Mouse (Mus musculus): ENCODE measurements around the gene Rpl36-ps4.
A peak's percentile ranks its signal among the peaks of the same experiment; 100 is the strongest.
"Not testable (repeated sequence)": the region's sequence is repeated elsewhere in the genome, so short reads cannot be mapped to it uniquely, and the experiment has no call there.

Gene Rpl36-ps4

GRCm38 (mm10) chr17:87948965-87949584, 28.3 kb downstream of the Rpl36-ps4 start:
- peak; percentile 75 to 77 for DNase-seq

DNA sequence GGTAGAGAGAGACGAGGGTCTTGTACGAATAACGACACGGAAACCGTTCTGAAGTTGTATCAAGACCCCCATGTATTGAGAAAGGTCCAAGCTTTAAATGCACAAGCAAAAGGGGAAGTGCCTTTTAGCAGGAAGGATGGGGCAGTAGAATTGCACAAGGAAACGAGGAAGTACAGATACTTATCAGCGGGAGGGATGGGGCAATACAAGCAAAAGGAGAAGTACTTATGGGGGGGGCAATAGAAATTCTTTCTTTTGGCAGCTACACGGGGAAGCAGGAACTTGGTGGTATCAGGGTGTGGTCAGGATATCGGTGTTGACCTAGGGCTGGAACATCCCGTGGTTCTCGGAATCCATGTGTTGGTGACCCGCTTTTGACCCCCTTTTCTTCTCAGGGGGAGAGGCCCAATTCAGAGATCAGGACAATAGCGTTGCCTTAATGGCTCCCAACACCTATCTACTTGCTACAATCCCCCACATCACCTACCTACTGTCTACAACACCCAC, 33.9 kb downstream of the Rpl36-ps4 start:
- not testable (repeated sequence) for DNase-seq

GRCm38 (mm10) chr17:87957096-87957840, 36.5 kb downstream of the Rpl36-ps4 start:
- no peak for DNase-seq

DNA sequence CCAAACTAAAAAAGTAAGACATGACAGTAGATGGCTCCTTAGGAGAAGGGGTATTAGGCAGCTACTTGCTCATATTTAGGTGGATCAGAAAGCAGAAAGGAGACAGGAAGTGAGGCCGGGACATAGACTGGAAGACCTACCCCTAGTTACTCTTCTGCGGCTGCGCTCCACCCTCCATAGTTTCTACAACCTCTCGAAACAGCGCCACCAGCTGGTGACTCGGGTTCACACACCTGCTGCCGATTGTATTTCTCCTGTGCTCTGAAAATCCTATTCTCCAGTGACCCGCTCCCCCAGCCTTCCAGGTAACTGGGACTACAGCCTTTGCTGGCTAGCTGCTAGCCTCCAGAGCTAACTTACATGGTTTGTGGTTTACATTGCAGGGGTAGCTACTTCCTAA, 37.5 kb downstream of the Rpl36-ps4 start:
- DNase-seq, result peak; percentile 38 to 41

DNA sequence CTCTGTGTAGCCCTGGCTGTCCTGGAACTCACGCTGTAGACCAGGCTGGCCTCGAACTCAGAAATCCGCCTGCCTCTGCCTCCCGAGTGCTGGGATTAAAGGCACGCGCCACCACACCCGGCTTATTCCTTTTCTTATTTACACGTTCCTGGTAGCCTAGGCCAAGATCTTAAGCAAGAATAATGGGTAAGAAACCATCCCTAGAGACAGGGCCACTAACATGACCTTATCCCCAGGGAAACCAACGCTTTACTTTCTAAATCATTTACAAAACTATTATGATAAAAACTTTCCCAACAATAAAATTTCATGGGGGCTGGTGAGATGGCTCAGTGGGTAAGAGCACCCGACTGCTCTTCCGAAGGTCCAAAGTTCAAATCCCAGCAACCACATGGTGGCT, 38.6 kb downstream of the Rpl36-ps4 start:
- DNase-seq, result not testable (repeated sequence)

DNA sequence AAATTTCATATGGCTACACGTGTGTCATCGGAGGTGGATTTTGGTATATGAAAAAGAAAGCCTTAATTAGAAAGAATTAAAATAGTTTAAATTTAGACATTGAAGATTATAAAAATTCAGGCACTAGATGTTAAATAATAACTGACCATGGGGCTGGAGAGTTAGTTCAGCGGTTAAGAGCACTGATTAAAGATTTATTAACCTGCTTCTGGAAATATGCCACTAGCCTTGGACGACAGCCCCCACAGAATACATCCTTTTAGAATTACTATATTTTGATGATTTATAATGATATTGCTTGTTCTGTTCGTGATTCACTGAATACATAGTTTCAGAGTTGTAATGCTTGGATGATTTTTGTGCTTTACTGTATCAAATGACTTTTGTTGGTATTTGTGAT, 39.2 kb downstream of the Rpl36-ps4 start:
- not testable (repeated sequence) for DNase-seq

DNA sequence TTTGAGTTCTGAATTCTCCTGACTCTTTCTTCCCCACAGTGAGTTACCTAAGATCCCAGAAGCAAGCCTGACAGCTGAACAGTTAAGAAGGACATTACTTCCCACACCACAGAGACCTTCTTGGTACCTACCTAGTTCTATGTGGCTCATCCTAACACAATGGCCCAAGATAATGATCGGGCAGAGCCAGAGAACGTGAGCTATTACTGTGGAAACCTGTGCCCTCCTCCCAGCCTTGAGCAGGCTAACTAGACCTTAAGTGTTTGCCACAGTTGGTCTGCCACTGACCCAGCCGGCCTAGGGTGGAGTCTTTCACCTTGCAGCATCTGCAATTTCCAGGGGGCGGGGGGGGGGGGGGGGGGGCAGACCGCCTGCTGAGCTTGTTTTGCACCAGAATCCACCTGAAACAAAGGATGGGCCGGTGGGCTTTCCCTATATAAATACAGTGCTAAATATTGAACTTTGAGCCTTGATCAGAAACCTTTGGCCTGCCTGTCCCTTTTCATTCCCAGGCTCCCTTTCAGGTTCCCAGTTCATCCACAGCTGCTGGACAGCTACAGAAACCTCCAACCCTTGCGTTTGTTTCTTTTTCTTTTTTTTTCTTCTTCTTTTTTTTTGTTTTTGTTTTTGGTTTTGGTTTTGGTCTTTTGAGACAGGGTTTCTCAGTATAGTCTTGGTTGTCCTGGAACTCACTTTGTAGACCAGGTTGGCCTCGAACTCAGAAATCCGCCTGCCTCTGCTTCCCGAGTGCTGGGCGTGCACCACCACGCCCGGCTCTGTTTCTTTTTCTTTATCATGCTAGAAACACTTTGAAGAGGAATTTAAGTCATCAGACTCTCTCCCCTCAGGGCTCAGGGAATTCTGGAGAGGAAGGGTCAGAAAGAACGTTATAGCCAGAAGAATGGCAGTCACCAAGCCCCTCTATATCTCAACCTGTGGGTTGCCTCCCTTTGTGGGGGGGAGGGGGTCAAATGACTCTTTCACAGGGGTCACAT, 42.6 kb downstream of the Rpl36-ps4 start:
- no peak for DNase-seq

DNA sequence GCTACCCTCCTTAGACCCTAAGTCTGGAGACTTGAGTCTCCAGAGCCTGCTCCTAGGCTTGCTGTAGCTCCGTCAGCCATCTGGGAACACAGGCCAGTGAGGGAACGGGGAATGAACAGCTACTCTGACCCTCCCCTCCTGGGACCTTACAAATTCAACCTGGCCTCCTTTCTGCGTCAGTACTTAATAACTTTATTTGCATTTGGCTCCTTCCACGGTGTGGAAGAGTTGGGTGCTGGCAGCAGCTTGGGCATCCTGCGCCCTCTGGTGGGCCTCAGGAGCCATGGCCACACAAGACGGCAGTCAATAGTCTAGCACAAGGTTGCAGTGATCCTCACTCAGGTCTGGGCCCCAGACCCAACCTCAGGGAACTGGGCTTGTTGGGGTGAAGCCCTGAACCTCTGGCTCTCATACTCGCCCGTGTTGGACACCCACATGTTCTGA, 47.7 kb downstream of the Rpl36-ps4 start:
- not testable (repeated sequence) for DNase-seq
